Mouse (Mus musculus): ENCODE results near the gene Gngt2. TPM values are rescaled to one million over a fixed set of nuclear protein-coding genes. Genes with fewer than 3 reads are reported as not detected.

Gene Gngt2
- total RNA-seq (2021), result 1 to 10 TPM in 1 of 2 experiments, under 1 TPM in 1; 0.79 to 2.3 TPM

GRCm38 (mm10) chr11:95837059-95837458, at the start of gene Gngt2:
Gene Gngt2 (plus strand): TSS chr11:95837216.
- DNase-seq (ENCODE audit: extremely low spot score in 1 of 2, low spot score in 2 of 2), result peak in 1 of 2 experiments; percentile 90
- intact Hi-C loops (cut with DNase I), result no loop called here

- intact Hi-C loops (cut with DNase I), result no loop called here
- no peak for DNase-seq (ENCODE audit: extremely low spot score in 1 of 2, low spot score in 2 of 2)
These were observed 47.5 kb upstream of the Gngt2 start for GRCm38 (mm10) chr11:95789451-95789891.

GRCm38 (mm10) chr11:95791787-95792186, 45.2 kb upstream of the Gngt2 start:
- intact Hi-C loops (cut with DNase I), result no loop called here

GRCm38 (mm10) chr11:95792950-95793509, 44.0 kb upstream of the Gngt2 start:
- intact Hi-C loops (cut with DNase I), result no loop called here
- no peak for DNase-seq (ENCODE audit: extremely low spot score in 1 of 2, low spot score in 2 of 2)

More at GRCm38 (mm10) chr11:95791787-95792186, 45.2 kb upstream of the Gngt2 start:
- peak in 1 of 2 experiments; percentile 46 for DNase-seq (ENCODE audit: extremely low spot score in 1 of 2, low spot score in 2 of 2)

- intact Hi-C loops (cut with DNase I), result no loop called here
- no peak for DNase-seq (ENCODE audit: extremely low spot score in 1 of 2, low spot score in 2 of 2)
These were observed 42.8 kb upstream of the Gngt2 start for GRCm38 (mm10) chr11:95794201-95794600.

GRCm38 (mm10) chr11:95795582-95795981, 41.4 kb upstream of the Gngt2 start:
- intact Hi-C loops (cut with DNase I), result no loop called here

GRCm38 (mm10) chr11:95805010-95805409, 32.0 kb upstream of the Gngt2 start:
- intact Hi-C loops (cut with DNase I), result no loop called here
- DNase-seq (ENCODE audit: extremely low spot score in 1 of 2, low spot score in 2 of 2), result no peak

More at GRCm38 (mm10) chr11:95795582-95795981, 41.4 kb upstream of the Gngt2 start:
- DNase-seq (ENCODE audit: extremely low spot score in 1 of 2, low spot score in 2 of 2), result no peak

- DNase-seq (ENCODE audit: extremely low spot score in 1 of 2, low spot score in 2 of 2), result no peak
- intact Hi-C loops (cut with DNase I), result no loop called here
These were observed 31.5 kb upstream of the Gngt2 start for GRCm38 (mm10) chr11:95805527-95805926.

GRCm38 (mm10) chr11:95807884-95808283, 29.1 kb upstream of the Gngt2 start:
- no peak for DNase-seq (ENCODE audit: extremely low spot score in 1 of 2, low spot score in 2 of 2)
- intact Hi-C loops (cut with DNase I), result no loop called here

- no peak for DNase-seq (ENCODE audit: extremely low spot score in 1 of 2, low spot score in 2 of 2)
- intact Hi-C loops (cut with DNase I), result no loop called here
These were observed 28.5 kb upstream of the Gngt2 start for GRCm38 (mm10) chr11:95808448-95809011.

GRCm38 (mm10) chr11:95809603-95810002, 27.4 kb upstream of the Gngt2 start:
- DNase-seq (ENCODE audit: extremely low spot score in 1 of 2, low spot score in 2 of 2), result no peak
- intact Hi-C loops (cut with DNase I), result no loop called here

- intact Hi-C loops (cut with DNase I), result no loop called here
- no peak for DNase-seq (ENCODE audit: extremely low spot score in 1 of 2, low spot score in 2 of 2)
These were observed 26.2 kb upstream of the Gngt2 start for GRCm38 (mm10) chr11:95810828-95811227.

GRCm38 (mm10) chr11:95811741-95812140, 25.3 kb upstream of the Gngt2 start:
- intact Hi-C loops (cut with DNase I), result no loop called here

GRCm38 (mm10) chr11:95812224-95812623, 24.8 kb upstream of the Gngt2 start:
- intact Hi-C loops (cut with DNase I), result no loop called here
- DNase-seq (ENCODE audit: extremely low spot score in 1 of 2, low spot score in 2 of 2), result no peak

More at GRCm38 (mm10) chr11:95811741-95812140, 25.3 kb upstream of the Gngt2 start:
- no peak for DNase-seq (ENCODE audit: extremely low spot score in 1 of 2, low spot score in 2 of 2)

GRCm38 (mm10) chr11:95814101-95814500, 22.9 kb upstream of the Gngt2 start:
- DNase-seq (ENCODE audit: extremely low spot score in 1 of 2, low spot score in 2 of 2), result no peak
- intact Hi-C loops (cut with DNase I), result no loop called here

GRCm38 (mm10) chr11:95814857-95815256, 22.2 kb upstream of the Gngt2 start:
- intact Hi-C loops (cut with DNase I), result no loop called here
- no peak for DNase-seq (ENCODE audit: extremely low spot score in 1 of 2, low spot score in 2 of 2)

GRCm38 (mm10) chr11:95815412-95815811, 21.6 kb upstream of the Gngt2 start:
- DNase-seq (ENCODE audit: extremely low spot score in 1 of 2, low spot score in 2 of 2), result no peak
- intact Hi-C loops (cut with DNase I), result no loop called here

- DNase-seq (ENCODE audit: extremely low spot score in 1 of 2, low spot score in 2 of 2), result no peak
- intact Hi-C loops (cut with DNase I), result no loop called here
These were observed 17.9 kb upstream of the Gngt2 start for GRCm38 (mm10) chr11:95819138-95819537.

GRCm38 (mm10) chr11:95821511-95821910, 15.5 kb upstream of the Gngt2 start:
- no peak for DNase-seq (ENCODE audit: extremely low spot score in 1 of 2, low spot score in 2 of 2)
- intact Hi-C loops (cut with DNase I), result no loop called here

- intact Hi-C loops (cut with DNase I), result no loop called here
These were observed 14.6 kb upstream of the Gngt2 start for GRCm38 (mm10) chr11:95822437-95822836.

More at GRCm38 (mm10) chr11:95822437-95822836, 14.6 kb upstream of the Gngt2 start:
- DNase-seq (ENCODE audit: extremely low spot score in 1 of 2, low spot score in 2 of 2), result no peak
